Mouse (Mus musculus) liver, embryonic 14.5 days (tissue): ENCODE measurements around the gene Lhfpl3.

Experiments
- CTCF ChIP-seq: IDR thresholded peaks from 2 replicates; pipeline ENCODE4 v1.5.1; 2016; ENCODE audit warnings: antibody characterized with exemption, low read depth, control low read depth
- EP300 ChIP-seq: IDR thresholded peaks from 2 replicates; pipeline ENCODE4 v1.6.1; 2016; ENCODE audit warnings: antibody characterized with exemption, low read depth

DNA sequence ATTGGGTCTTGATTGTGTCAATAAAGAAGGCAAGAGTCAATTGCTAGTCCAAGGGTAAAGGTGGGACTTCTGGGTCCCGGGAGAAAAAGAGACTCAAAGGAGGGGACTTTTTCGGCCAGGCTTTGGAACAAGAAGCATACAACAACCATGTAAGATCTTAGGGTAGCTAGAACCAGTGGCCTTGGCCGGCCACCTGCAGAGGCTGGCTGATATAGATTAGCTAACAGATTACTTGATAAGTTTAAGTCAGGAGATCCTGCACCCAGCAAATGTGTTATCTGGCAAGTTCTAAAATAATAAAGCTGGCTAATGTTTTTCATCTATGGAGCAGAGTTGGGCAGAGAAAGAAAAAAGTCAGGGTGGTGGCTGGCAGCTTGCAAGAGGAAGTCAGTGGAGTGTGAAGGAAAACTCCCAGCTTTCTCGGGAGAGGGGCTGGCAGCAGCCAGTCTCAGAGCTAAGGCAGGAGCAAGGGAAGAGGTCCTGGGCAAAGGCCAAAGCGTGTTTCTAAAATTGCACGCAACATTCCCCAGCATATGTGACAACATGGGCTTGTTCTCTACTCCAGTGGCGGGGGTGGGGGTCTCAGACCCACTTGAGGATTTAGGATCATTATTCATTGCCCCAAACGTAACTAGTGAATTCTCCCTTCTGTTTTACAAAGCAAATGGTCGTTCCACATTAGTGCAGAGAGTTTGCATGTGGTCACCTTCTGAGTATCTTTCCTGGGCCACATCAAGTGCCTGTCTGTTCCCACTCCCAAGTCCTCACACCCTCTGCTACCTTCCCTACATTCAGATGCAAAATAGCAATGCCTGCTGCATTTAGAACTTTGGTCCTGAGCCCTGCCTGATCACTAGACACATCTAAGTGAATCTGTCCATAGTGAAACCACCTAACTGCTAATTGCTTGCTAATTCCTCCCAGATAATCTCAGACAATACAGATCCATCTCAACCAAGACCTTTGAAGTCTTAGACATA lies 504.3 kb downstream of the Lhfpl3 start:
- no peak for TF ChIP-seq CTCF
- TF ChIP-seq EP300: no peak
